Mouse (Mus musculus) gastrocnemius, postnatal 4 days (tissue): Measurements from ENCODE around the gene Defb29. TPM values are rescaled to one million over a fixed set of nuclear protein-coding genes. Genes with fewer than 3 reads are reported as not detected.

Experiments used
- DNase-seq, 2 experiments: peaks; one replicate each; pipeline ENCODE4 v3.0.0; 2021 to 2022; ENCODE audit warnings: low spot score in 2 of 2, mixed read lengths in 2 of 2
- total RNA-seq, 2 experiments: library from RNA; stranded (reverse); gene quantifications; 2 replicates each; pipeline ENCODE4 v1.2.3; 2021

The Defb29 gene
- total RNA-seq, 2 experiments from 2014 or later, result not detected

GRCm38 (mm10) chr2:152503950-152504349 lies 35.9 kb downstream of the Defb29 start:
- no peak for DNase-seq

- no peak for DNase-seq
Measured at GRCm38 (mm10) chr2:152500863-152501229, 39.1 kb downstream of the Defb29 start.

DNA sequence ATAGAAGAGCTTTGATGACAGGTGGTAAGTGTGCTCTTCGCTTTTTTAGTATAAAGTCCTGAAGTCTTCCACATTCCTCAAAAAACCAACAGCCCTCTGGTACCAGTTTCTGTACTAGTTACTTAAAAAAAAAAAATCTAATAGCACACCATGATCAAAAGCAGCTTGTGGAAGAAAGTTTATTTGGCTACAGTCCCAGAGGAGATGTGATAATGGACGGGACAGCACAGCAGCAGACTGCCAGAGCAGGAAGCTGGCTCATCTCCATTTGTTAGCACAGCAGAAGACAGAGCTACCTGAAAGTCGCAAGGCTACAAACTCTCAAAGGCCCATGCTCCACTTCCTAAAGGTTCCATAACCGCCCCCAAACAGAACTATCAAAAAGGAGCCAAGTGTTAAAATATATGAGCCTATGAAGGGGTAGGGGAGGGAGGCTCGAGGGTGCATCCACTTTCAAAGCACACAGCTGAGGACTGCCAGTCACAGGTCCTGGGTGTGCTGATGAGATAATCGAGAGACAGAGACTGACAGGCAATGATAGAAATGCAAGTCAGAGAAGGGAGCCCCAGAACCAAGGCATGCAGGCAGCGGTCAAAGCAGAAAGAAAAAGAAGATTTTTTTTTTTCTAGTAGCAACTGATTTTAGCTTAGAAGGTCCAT lies 39.6 kb downstream of the Defb29 start:
- DNase-seq, result no peak

GRCm38 (mm10) chr2:152498020-152498419 lies 41.9 kb downstream of the Defb29 start:
- no peak for DNase-seq

- DNase-seq, result no peak
Measured at GRCm38 (mm10) chr2:152493151-152493550, 46.7 kb downstream of the Defb29 start.

- DNase-seq, result no peak
Measured at GRCm38 (mm10) chr2:152490038-152490437, 49.9 kb downstream of the Defb29 start, which contains the start of gene Defb22. Defb22 (minus strand) TSS chr2:152490138.

Other genes starting within 250 kb of the Defb29 start
- gene Tbc1d20, start 246.3 kb downstream of the Defb29 start, total RNA-seq, result 10 to 100 TPM; 50.3 to 50.5 TPM
- gene Rbck1, start 207.4 kb downstream of the Defb29 start, total RNA-seq, result 10 to 100 TPM; 60.1 to 67.8 TPM
- 1 to 10 TPM; 1.4 to 1.7 TPM for gene Trib3, start 196.1 kb downstream of the Defb29 start, total RNA-seq
- under 1 TPM in 1 of 2 experiments, not detected in 1; 0.23 TPM for gene Nrsn2, start 163.5 kb downstream of the Defb29 start, total RNA-seq
- 10 to 100 TPM; 17.6 TPM for gene Sox12, start 142.0 kb downstream of the Defb29 start, total RNA-seq
- gene Zcchc3, start 125.1 kb downstream of the Defb29 start, total RNA-seq, result 10 to 100 TPM; 12.3 to 13.6 TPM
- gene 6820408C15Rik, start 124.5 kb downstream of the Defb29 start, total RNA-seq, result under 1 TPM; 0.15 to 0.18 TPM
- not detected for gene Defb23, start 75.5 kb downstream of the Defb29 start, total RNA-seq
- gene Defb20, start 63.0 kb downstream of the Defb29 start, total RNA-seq, result not detected
- gene Defb22, start 50.0 kb downstream of the Defb29 start, total RNA-seq, result not detected
- gene Defb26, start 28.4 kb downstream of the Defb29 start, total RNA-seq, result not detected
- not detected for gene Defb28, start 21.8 kb downstream of the Defb29 start, total RNA-seq
- gene Gm17416, start 29.2 kb upstream of the Defb29 start, total RNA-seq, result not detected
- not detected for gene Defb21, start 32.6 kb upstream of the Defb29 start, total RNA-seq
- gene Defb19, start 40.2 kb upstream of the Defb29 start, total RNA-seq, result not detected
- not detected for gene Defb45, start 59.3 kb upstream of the Defb29 start, total RNA-seq
- not detected for gene Defb36, start 64.2 kb upstream of the Defb29 start, total RNA-seq
- 1 to 10 TPM; 2.2 to 5.5 TPM for gene Defb25, start 83.0 kb upstream of the Defb29 start, total RNA-seq
- 10 to 100 TPM; 15.1 to 16.2 TPM for gene Rem1, start 86.9 kb upstream of the Defb29 start, total RNA-seq
- gene H13, start 129.4 kb upstream of the Defb29 start, total RNA-seq, result 10 to 100 TPM; 84.8 to 88.2 TPM
- gene Mcts2, start 146.9 kb upstream of the Defb29 start, total RNA-seq, result 10 to 100 TPM; 16.4 to 20.2 TPM
- 10 to 100 TPM; 27.7 to 29.4 TPM for gene Id1, start 196.2 kb upstream of the Defb29 start, total RNA-seq
- 1 to 10 TPM; 4.9 to 5.6 TPM for gene Cox4i2, start 214.1 kb upstream of the Defb29 start, total RNA-seq